Mouse (Mus musculus) liver, embryonic 11.5 days (tissue): ENCODE results near the gene Wnk4. TPM values are rescaled to one million over a fixed set of nuclear protein-coding genes. Genes with fewer than 3 reads are reported as not detected.

ENCODE experiments used
- ATAC-seq: fragments of 200-750 bp; cut with Nextera tagmentation; replicated peaks from 2 replicates; pipeline ENCODE4 v1.8.0; 2017; ENCODE audit warnings: moderate number of reproducible peaks, mild to moderate bottlenecking, moderate TSS enrichment, moderate library complexity; ENCODE audit not compliant: low FRiP score
- DNase-seq: peaks from one replicate; pipeline ENCODE4 v3.0.0-alpha.2; 2017; ENCODE audit warnings: low spot score
- H3K27ac ChIP-seq: fragments of 300-500 bp; sonication (generic); 2 replicates; pipeline ENCODE4 v1.5.1; 2014; ENCODE audit warnings: mild to moderate bottlenecking, low read depth, low read length, control low read depth
- H3K27me3 ChIP-seq: fragments of 300-500 bp; sonication (generic); replicated peaks from 2 replicates; pipeline ENCODE4 v1.6.1; 2014; ENCODE audit warnings: low read length, mixed read lengths; ENCODE audit not compliant: control insufficient read depth, insufficient read depth
- H3K36me3 ChIP-seq: fragments of 300-500 bp; sonication (generic); 2 replicates; pipeline ENCODE4 v1.6.1; 2014; ENCODE audit warnings: mild to moderate bottlenecking, low read length, moderate library complexity, mixed read lengths; ENCODE audit not compliant: control insufficient read depth, insufficient read depth
- H3K4me1 ChIP-seq: fragments of 300-500 bp; sonication (generic); replicated peaks from 2 replicates; pipeline ENCODE4 v1.6.1; 2014; ENCODE audit warnings: low read length, mixed read lengths; ENCODE audit not compliant: control insufficient read depth, insufficient read depth
- H3K4me2 ChIP-seq: fragments of 300-500 bp; sonication (generic); 2 replicates; pipeline ENCODE4 v1.6.1; 2014; ENCODE audit warnings: mild to moderate bottlenecking, control low read depth, moderate library complexity
- H3K4me3 ChIP-seq: fragments of 300-500 bp; sonication (generic); 2 replicates; pipeline ENCODE4 v1.5.1; 2014; ENCODE audit warnings: low read depth, low read length, control low read depth
- H3K9ac ChIP-seq: fragments of 300-500 bp; sonication (generic); 2 replicates; pipeline ENCODE4 v1.6.1; 2014; ENCODE audit warnings: low read depth, low read length, control low read depth
- H3K9me3 ChIP-seq: fragments of 300-500 bp; sonication (generic); 2 replicates; pipeline ENCODE4 v1.6.1; 2016; ENCODE audit warnings: low read length, inconsistent platforms, mixed read lengths; ENCODE audit not compliant: control insufficient read depth
- WGBS: fragments of 180-500 bp; shearing (Covaris S2); extraction: QIAGEN DNeasy Blood & Tissue Kit; methylation state at CpG from one replicate; pipeline ENCODE4 v1.1.7; 2014; 5-methylcytosine and 5-hydroxymethylcytosine counted together
- polyA plus RNA-seq: library from polyadenylated mRNA; unstranded; fragments of >200 nt; fragmentation: Nextera tagmentation; extraction: Ambion mirVana; gene quantifications from 2 replicates; pipeline ENCODE4 v1.2.1, GENCODE M21; 2014

Wnk4 gene
- polyA plus RNA-seq, 1 experiment from 2014 or later, result 19.7 TPM

DNA sequence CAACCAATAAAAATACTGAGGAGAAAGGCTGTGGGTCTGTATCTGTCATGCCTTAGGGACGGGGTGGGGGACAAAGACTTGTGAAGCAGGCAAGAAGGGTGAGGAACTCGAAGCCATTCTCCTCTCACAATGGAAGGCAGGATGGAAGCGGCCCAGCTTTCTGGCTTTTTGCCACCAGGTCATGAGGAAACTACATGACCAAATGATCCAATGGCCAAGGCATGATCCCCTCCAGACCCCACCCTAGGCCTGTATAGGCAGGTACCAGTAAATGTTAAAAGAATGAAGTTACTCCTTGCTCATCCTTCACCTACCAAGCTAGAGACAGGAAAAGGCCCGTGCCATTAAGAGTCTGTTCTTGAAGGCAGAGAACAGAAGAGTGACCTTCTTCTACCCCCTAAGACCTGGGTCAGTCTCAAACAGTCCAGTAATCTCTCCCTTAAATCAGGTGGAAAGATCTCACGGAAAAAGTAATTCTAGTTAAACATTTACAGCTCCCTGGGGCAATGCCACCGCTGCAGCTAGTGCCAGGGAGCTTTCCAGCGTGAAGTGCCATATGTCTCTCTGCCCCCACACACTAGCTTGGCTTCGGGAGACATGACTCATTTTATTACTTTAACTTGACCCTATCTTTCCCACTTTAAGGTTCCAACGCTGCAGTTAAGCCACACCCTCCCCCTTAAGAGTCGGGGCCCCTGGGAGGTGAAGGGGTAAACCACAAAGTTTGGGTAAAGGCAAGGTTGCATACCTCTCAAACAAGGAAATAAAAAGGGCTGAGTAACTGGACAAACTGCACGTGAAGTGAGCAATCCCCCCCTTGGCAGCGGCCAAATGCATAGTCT, 17.2 kb downstream of the Wnk4 start:
- peaks cover 14% of the 10 kb centered on the region for H3K4me1 ChIP-seq
- H3K27ac ChIP-seq, result peak overlapping the region; percentile 40
- WGBS, result 57% methylated on average over 12 of the region's 12 CpGs
- no peaks in the 10 kb centered on the region for H3K9me3 ChIP-seq
- no peak for DNase-seq
- no peaks in the 10 kb centered on the region for H3K27me3 ChIP-seq
- peak overlapping the region; percentile 84 for H3K9ac ChIP-seq
- H3K4me3 ChIP-seq, result peak overlapping the region; percentile 84
- H3K36me3 ChIP-seq, result peaks cover 5% of the 10 kb centered on the region; the same call in 1 of the 2 replicates
- peak overlapping the region; percentile 83 for H3K4me2 ChIP-seq
- ATAC-seq, result no peak

DNA sequence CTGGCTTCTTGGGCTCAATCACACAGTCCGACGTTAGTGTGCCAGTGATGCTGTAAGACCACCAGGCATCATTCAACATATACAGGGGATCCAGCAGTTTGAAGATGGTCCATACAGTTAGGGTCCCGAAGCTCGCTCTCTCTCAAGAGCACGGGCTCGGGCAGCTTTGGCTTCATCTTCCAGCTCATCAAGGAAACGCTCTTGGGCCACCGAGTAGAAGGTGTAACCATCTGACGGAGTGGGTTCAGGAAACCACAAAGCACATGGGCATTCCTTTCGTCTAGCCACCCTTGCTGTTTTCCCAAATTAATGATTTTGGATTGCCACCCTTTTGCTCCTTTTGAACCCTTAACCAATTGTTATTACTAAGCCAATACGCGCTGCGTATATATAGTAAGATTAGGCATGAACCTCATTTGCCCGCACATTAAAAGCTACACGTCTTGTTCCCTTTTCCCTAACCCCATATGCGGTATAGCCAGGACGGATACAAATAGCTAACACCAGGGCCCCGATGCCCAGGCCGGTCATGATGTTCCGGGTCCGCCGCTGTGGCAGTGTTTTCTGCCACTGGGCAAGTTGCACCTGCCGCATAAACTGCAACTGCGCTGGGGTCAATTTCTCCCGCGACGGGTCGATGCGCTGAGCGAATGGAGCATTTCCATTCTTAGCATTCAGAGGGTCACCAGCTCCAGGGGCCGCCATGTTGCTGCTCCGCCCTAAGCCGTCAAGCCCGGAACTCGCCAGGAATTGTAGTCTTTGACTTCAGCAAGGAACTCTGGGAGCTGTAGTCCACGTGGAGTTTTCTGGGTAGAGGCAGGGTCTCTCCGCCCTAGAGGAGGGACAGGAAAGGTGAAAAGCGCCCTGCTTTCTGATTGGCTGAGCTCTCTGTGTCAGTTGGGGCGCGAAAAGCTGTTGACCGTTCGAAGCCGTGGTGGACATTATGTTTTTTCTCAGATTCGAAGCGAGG, 18.1 kb downstream of the Wnk4 start, which contains the start of the genes Cntd1 and Coa3:
Gene Cntd1 (plus strand): TSS at position 790 of the 970 bp plus-strand sequence.
Gene Coa3 (minus strand): TSS at position 892 of the 970 bp plus-strand sequence.
- Histone ChIP-seq H3K36me3 (peaks cover 5% of the 10 kb centered on the region; the same call in 1 of the 2 replicates), H3K4me3 (peak within 1 kb of the TSS; percentile 84), H3K27me3 (no peaks in the 10 kb centered on the region), H3K9me3 (no peaks in the 10 kb centered on the region), H3K4me2 (peak within 1 kb of the TSS; percentile 83), H3K4me1 (peaks cover 16% of the 10 kb centered on the region), H3K27ac (peak within 1 kb of the TSS; percentile 40), H3K9ac (peak within 1 kb of the TSS; percentile 84)
- ATAC-seq (peak; percentile 94), DNase-seq (peak; percentile 79)
- WGBS, result 7% methylated on average over 45 of the region's 45 CpGs

DNA sequence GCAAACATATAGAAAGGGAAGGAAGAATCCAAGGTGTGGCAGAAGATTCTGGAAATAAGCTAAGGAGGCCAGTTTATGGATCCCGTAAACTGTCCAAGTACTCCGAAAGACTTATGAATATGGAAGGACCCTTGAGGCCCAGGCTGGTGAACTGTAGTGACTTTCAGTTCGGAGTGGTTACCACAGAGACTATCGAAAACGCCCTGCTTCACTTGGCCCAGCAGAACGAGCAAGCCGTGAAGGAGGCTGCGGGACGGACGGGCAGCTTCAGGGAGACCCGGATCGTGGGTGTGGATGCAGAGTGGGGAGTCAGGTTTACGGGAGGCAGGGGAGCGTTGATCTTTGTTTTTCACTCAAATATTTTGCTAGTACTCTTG, 18.8 kb downstream of the Wnk4 start:
- H3K4me1 ChIP-seq, result peaks cover 16% of the 10 kb centered on the region
- DNase-seq, result no peak
- peak overlapping the region; percentile 84 for H3K9ac ChIP-seq

DNA sequence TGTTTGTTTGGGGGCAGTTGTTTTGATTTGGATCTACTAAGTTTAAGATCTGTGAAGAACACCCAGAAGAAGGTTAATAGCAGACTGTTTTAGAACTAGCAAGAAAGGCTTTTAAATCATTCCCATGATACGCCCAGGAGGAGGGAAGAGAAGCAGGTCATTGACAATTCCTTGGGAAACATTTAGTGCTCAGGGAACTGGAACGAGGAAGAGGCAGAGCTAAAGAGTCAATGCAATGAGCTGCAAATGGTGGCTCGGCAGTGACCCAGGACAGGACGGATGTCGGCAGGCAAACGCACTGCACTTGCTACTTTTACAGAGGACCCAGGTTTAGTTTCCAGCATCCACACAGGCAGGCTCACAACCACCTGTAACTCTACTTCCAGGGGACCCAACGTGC, 20.5 kb downstream of the Wnk4 start:
- 64% methylated on average over 7 of the region's 7 CpGs for WGBS

More for the DNA sequence above, 18.8 kb downstream of the Wnk4 start:
- H3K27ac ChIP-seq, result no peak overlapping the region
- H3K27me3 ChIP-seq, result no peaks in the 10 kb centered on the region
- H3K9me3 ChIP-seq, result no peaks in the 10 kb centered on the region
- peaks cover 3% of the 10 kb centered on the region; the same call in 1 of the 2 replicates for H3K36me3 ChIP-seq
- 57% methylated on average over 14 of the region's 14 CpGs for WGBS
- H3K4me2 ChIP-seq, result peak overlapping the region; percentile 83
- peak; percentile 34 for ATAC-seq
- peak overlapping the region; percentile 84 for H3K4me3 ChIP-seq

DNA sequence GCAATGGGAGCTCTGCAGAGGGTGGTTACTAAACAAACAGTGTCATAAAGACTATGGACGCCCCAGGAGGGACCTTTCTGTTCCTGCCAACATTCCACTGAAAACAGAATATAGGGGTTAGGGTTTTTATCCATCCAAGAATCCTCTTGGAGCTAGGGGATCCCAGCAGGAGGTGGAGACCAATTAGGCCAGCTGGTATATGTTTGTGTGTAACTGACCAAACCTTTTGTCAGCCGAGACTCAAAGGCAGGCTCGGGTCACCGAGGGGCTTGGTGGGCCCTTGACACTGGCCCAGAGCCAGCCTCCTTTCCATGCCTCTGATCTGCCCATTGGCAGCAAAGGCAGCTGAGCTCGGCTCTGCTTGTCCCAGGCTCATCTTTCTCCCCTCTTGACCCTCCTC, 22.5 kb downstream of the Wnk4 start:
- Histone ChIP-seq H3K4me1 (peaks cover 8% of the 10 kb centered on the region), H3K4me2 (no peak overlapping the region), H3K36me3 (peaks cover 3% of the 10 kb centered on the region; the same call in 1 of the 2 replicates), H3K27ac (no peak overlapping the region), H3K27me3 (no peaks in the 10 kb centered on the region), H3K9ac (no peak overlapping the region), H3K4me3 (no peak overlapping the region), H3K9me3 (no peaks in the 10 kb centered on the region)
- 58% methylated on average over 5 of the region's 5 CpGs for WGBS
- no peak for ATAC-seq
- DNase-seq, result no peak

More for the DNA sequence above, 20.5 kb downstream of the Wnk4 start:
- Histone ChIP-seq H3K4me2 (no peak overlapping the region), H3K27ac (no peak overlapping the region), H3K36me3 (peaks cover 3% of the 10 kb centered on the region; the same call in 1 of the 2 replicates), H3K9ac (no peak overlapping the region), H3K27me3 (no peaks in the 10 kb centered on the region), H3K9me3 (no peaks in the 10 kb centered on the region), H3K4me1 (peaks cover 16% of the 10 kb centered on the region), H3K4me3 (no peak overlapping the region)
- no peak for DNase-seq
- no peak for ATAC-seq

DNA sequence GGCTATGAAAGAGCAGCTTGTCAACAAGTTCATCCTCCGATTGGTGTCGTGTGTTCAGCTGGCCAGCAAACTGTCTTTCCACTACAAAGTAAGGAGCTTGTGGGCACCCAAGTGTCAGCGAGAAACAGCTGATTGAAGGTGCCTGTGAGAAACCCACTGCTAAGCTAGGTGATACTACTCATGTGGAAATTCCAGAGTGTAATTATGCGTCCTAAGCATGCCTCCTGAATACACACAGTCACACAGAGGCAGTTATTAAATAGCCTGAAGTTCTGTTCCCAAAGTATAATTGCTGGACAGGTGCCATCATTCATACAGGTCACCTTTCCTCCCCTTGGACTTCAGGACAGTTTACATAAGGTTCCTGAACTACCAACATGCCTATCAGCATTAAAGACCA, 23.4 kb downstream of the Wnk4 start:
- 0 out of 2 replicates have a peak, but pooled peaks cover 5% of the 10 kb centered on the region for H3K4me1 ChIP-seq
- no peak for ATAC-seq
- no peaks in the 10 kb centered on the region for H3K27me3 ChIP-seq
- H3K9me3 ChIP-seq, result no peaks in the 10 kb centered on the region
- no peak overlapping the region for H3K4me3 ChIP-seq
- 76% methylated on average over 4 of the region's 4 CpGs for WGBS
- H3K4me2 ChIP-seq, result no peak overlapping the region
- no peak overlapping the region for H3K9ac ChIP-seq
- no peak overlapping the region for H3K27ac ChIP-seq
- peaks cover 4% of the 10 kb centered on the region; the same call in 1 of the 2 replicates for H3K36me3 ChIP-seq
- DNase-seq, result no peak

DNA sequence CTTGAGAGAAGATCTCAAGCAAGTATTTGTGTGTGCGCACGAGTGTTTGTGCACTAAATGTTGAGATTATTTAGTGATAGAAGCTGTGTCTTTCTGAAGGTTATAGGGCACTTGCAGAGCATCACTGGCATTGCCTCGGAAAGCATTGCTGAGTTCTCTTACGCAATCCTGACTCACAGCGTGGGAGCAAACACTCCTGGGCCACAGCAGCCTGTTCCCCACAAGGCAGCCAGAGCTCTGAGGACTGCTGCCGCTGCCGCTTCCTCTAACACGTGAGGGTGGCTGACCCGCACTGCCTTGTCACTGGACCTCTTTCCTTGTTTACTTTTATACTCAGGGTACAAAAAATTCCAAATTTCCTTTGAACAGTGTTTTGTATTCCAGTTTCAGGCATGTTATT, 26.9 kb downstream of the Wnk4 start:
- 64% methylated on average over 9 of the region's 9 CpGs for WGBS
- H3K4me2 ChIP-seq, result no peak overlapping the region
- no peak overlapping the region for H3K27ac ChIP-seq
- DNase-seq, result no peak
- H3K4me1 ChIP-seq, result 0 out of 2 replicates have a peak, but pooled peaks cover 2% of the 10 kb centered on the region
- H3K4me3 ChIP-seq, result no peak overlapping the region
- no peak for ATAC-seq
- no peaks in the 10 kb centered on the region for H3K27me3 ChIP-seq
- H3K9ac ChIP-seq, result no peak overlapping the region
- no peaks in the 10 kb centered on the region for H3K9me3 ChIP-seq
- H3K36me3 ChIP-seq, result peaks cover 27% of the 10 kb centered on the region

DNA sequence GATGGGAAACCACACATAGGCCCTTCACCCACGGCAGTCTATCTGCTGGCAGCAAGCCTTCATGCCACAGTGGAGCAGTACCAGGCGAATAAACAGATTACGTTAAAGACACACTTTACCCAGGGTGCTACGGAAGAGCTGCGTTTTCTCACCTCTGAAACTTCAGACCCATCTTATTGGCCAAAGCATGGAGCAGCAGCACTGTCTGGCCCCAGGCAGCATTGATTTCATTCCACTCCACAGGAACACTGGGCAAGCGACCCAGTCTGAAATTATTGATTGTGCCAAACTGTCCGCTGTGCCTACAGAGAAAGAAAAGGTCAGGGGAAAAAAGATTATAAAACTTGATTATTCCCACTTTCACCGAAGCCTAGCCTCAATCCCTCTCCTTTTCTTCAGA, 30.9 kb downstream of the Wnk4 start:
- ATAC-seq (no peak), DNase-seq (no peak)
- Histone ChIP-seq H3K4me3 (no peak overlapping the region), H3K9me3 (no peaks in the 10 kb centered on the region), H3K27ac (no peak overlapping the region), H3K36me3 (peaks cover 46% of the 10 kb centered on the region), H3K4me2 (no peak overlapping the region), H3K27me3 (no peaks in the 10 kb centered on the region), H3K9ac (no peak overlapping the region), H3K4me1 (no peaks in the 10 kb centered on the region)
- WGBS, result 98% methylated on average over 8 of the region's 8 CpGs
